Mouse (Mus musculus) neural tube, embryonic 15.5 days (tissue): ENCODE data around the gene Tpx2. TPM values are rescaled to one million over a fixed set of nuclear protein-coding genes. Genes with fewer than 3 reads are reported as not detected.

Source experiments
- ATAC-seq: fragments of 200-750 bp; cut with Nextera tagmentation; 2 replicates; pipeline ENCODE4 v1.8.0; 2017; ENCODE audit warnings: mild to moderate bottlenecking, moderate TSS enrichment, moderate library complexity; ENCODE audit not compliant: low FRiP score
- H3K27ac ChIP-seq: fragments of 300-500 bp; sonication (generic); replicated peaks from 2 replicates; pipeline ENCODE4 v1.5.1; 2015; ENCODE audit warnings: mild to moderate bottlenecking, inconsistent platforms
- H3K27me3 ChIP-seq: fragments of 300-500 bp; sonication (generic); replicated peaks from 2 replicates; pipeline ENCODE4 v1.6.1; 2015; ENCODE audit warnings: inconsistent platforms
- H3K36me3 ChIP-seq: fragments of 300-500 bp; sonication (generic); 2 replicates; pipeline ENCODE4 v1.6.1; 2015; ENCODE audit warnings: inconsistent platforms
- H3K4me1 ChIP-seq: fragments of 300-500 bp; sonication (generic); 2 replicates; pipeline ENCODE4 v1.6.1; 2015; ENCODE audit warnings: inconsistent platforms
- H3K4me2 ChIP-seq: fragments of 300-500 bp; sonication (generic); 2 replicates; pipeline ENCODE4 v1.6.1; 2015; ENCODE audit warnings: inconsistent platforms, mild to moderate bottlenecking, moderate library complexity
- H3K4me3 ChIP-seq: fragments of 300-500 bp; sonication (generic); replicated peaks from 2 replicates; pipeline ENCODE4 v1.5.1; 2015; ENCODE audit warnings: mild to moderate bottlenecking, inconsistent platforms
- H3K9ac ChIP-seq: fragments of 300-500 bp; sonication (generic); replicated peaks from 2 replicates; pipeline ENCODE4 v1.6.1; 2015; ENCODE audit warnings: mild to moderate bottlenecking, inconsistent platforms
- H3K9me3 ChIP-seq: fragments of 300-500 bp; sonication (generic); replicated peaks from 2 replicates; pipeline ENCODE4 v1.6.1; 2016; ENCODE audit warnings: inconsistent platforms
- WGBS: fragments of 180-500 bp; shearing (Covaris S2); methylation state at CpG from one replicate; pipeline ENCODE4 v1.1.7; 2015; ENCODE audit warnings: mixed read lengths; 5-methylcytosine and 5-hydroxymethylcytosine counted together
- microRNA-seq: library from miRNA; unstranded; fragments of <30 nt; microRNA quantifications from one replicate; pipeline ENCODE4, GENCODE M21; 2017
- polyA plus RNA-seq: library from polyadenylated mRNA; unstranded; fragments of >200 nt; fragmentation: Nextera tagmentation; extraction: Ambion mirVana; gene quantifications from 2 replicates; pipeline ENCODE4 v1.2.1, GENCODE M21; 2015

The Tpx2 gene
- polyA plus RNA-seq, 1 experiment from 2014 or later, result 11.1 TPM

GRCm38 (mm10) chr2:152941106-152941505 is 93.3 kb downstream of the Tpx2 start:
- Histone ChIP-seq H3K4me1 (peaks cover 15% of the 10 kb centered on the region), H3K36me3 (no peaks in the 10 kb centered on the region), H3K4me2 (no peak overlapping the region), H3K9ac (no peak overlapping the region), H3K9me3 (no peaks in the 10 kb centered on the region), H3K27me3 (peaks cover 57% of the 10 kb centered on the region), H3K4me3 (no peak overlapping the region), H3K27ac (no peak overlapping the region)
- ATAC-seq, result no peak
- WGBS, result 78% methylated on average over 6 of the region's 6 CpGs

DNA sequence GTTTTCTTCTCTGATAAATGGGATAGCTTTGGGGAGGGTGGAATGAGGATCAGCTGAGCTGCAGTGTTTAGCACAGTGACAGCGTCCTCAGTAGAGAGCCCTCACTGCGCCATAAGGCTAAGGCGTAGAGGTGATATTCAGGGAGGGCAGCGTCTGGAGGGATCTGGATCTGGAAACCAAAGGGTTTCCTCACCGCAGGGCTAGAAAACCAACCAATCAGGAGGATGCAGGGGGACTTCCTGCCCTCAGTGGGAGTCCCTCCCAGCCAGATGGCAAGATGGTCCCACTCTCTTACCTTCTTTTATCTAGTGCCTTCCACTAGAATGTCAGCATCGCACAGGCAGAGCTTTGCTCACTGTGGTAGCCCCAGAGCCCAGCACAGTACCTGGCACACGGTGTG is 94.0 kb downstream of the Tpx2 start:
- Histone ChIP-seq H3K4me1 (peaks cover 15% of the 10 kb centered on the region), H3K4me3 (no peak overlapping the region), H3K27me3 (peaks cover 60% of the 10 kb centered on the region), H3K4me2 (no peak overlapping the region), H3K36me3 (no peaks in the 10 kb centered on the region), H3K9ac (no peak overlapping the region), H3K27ac (no peak overlapping the region), H3K9me3 (no peaks in the 10 kb centered on the region)
- no peak for ATAC-seq
- WGBS, result 38% methylated on average over 7 of the region's 7 CpGs

GRCm38 (mm10) chr2:152942898-152943515 is 95.2 kb downstream of the Tpx2 start:
- peak overlapping the region; percentile 45 for H3K4me3 ChIP-seq
- peak overlapping the region; percentile 50 for H3K9ac ChIP-seq
- peaks cover 22% of the 10 kb centered on the region for H3K4me1 ChIP-seq
- H3K9me3 ChIP-seq, result no peaks in the 10 kb centered on the region
- no peak for ATAC-seq
- peak overlapping the region; percentile 98 for H3K4me2 ChIP-seq
- H3K36me3 ChIP-seq, result no peaks in the 10 kb centered on the region
- H3K27ac ChIP-seq, result no peak overlapping the region
- under 1% methylated on average over 59 of the region's 65 CpGs for WGBS
- H3K27me3 ChIP-seq, result peaks cover 60% of the 10 kb centered on the region

- peak overlapping the region; percentile 50 for H3K9ac ChIP-seq
- 0 out of 2 replicates have a peak, but pooled peaks have one; percentile 26 for ATAC-seq
Measured at GRCm38 (mm10) chr2:152943568-152943967, 95.8 kb downstream of the Tpx2 start.

DNA sequence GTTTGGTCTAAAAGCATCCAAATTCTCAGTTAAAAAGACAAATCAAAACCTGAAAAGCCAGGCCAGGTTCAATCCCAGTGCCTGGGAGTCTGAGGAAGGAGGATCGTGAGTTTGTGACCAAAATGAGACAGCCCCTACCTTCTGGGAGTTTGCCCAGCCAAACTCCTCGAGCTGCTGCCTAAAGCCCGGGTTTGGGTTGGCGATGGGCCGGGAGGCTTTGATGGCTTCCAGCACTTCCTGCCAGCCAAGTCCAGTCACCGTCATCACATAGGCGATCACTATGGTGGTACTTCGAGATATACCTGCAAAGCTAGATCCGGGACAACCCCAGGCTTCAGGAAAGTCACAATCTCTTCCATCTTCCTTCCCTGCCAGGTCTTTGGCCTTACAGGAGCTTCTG is 96.2 kb downstream of the Tpx2 start:
- peaks cover 64% of the 10 kb centered on the region for H3K27me3 ChIP-seq

More at GRCm38 (mm10) chr2:152943568-152943967, 95.8 kb downstream of the Tpx2 start:
- Histone ChIP-seq H3K27me3 (peaks cover 60% of the 10 kb centered on the region), H3K4me3 (peak overlapping the region; percentile 45), H3K27ac (no peak overlapping the region), H3K4me1 (peaks cover 22% of the 10 kb centered on the region), H3K9me3 (no peaks in the 10 kb centered on the region), H3K36me3 (peaks cover 2% of the 10 kb centered on the region; the same call in 1 of the 2 replicates), H3K4me2 (peak overlapping the region; percentile 98)
- WGBS, result 9% methylated on average over 8 of the region's 8 CpGs

More for the DNA sequence above, 96.2 kb downstream of the Tpx2 start:
- ATAC-seq, result no peak
- H3K36me3 ChIP-seq, result peaks cover 4% of the 10 kb centered on the region; the same call in 1 of the 2 replicates
- peaks cover 22% of the 10 kb centered on the region for H3K4me1 ChIP-seq
- H3K9me3 ChIP-seq, result no peaks in the 10 kb centered on the region
- no peak overlapping the region for H3K4me2 ChIP-seq
- WGBS, result 62% methylated on average over 9 of the region's 9 CpGs
- no peak overlapping the region for H3K9ac ChIP-seq
- no peak overlapping the region for H3K4me3 ChIP-seq
- no peak overlapping the region for H3K27ac ChIP-seq

Small RNA genes lying within 50 kb of the gene (microRNA-seq; reads per million reads assigned to microRNA genes)
- gene Mir5622, result not detected

Other genes with a start within 250 kb of the Tpx2 start
- gene Defb45, start 248.6 kb upstream of the Tpx2 start, polyA plus RNA-seq, result not detected in 2 replicates
- gene Defb36, start 243.6 kb upstream of the Tpx2 start, polyA plus RNA-seq, result not detected in 2 replicates
- not detected in 2 replicates for gene Defb25, start 224.9 kb upstream of the Tpx2 start, polyA plus RNA-seq
- 0.50 and 3.6 TPM in 2 replicates for gene Rem1, start 221.0 kb upstream of the Tpx2 start, polyA plus RNA-seq
- 152 and 155 TPM in 2 replicates for gene H13, start 178.5 kb upstream of the Tpx2 start, polyA plus RNA-seq
- gene Mcts2, start 160.9 kb upstream of the Tpx2 start, polyA plus RNA-seq, result 33.9 and 41.5 TPM in 2 replicates
- gene Id1, start 111.7 kb upstream of the Tpx2 start, polyA plus RNA-seq, result 57.5 and 59.1 TPM in 2 replicates
- 4.8 and 7.6 TPM in 2 replicates for gene Cox4i2, start 93.8 kb upstream of the Tpx2 start, polyA plus RNA-seq
- gene Bcl2l1, start 16.2 kb upstream of the Tpx2 start, polyA plus RNA-seq, result 119 and 125 TPM in 2 replicates
- gene Mylk2, start 63.4 kb downstream of the Tpx2 start, polyA plus RNA-seq, result 0.08 and 0.29 TPM in 2 replicates
- 4.0 and 4.3 TPM in 2 replicates for gene Foxs1, start 85.2 kb downstream of the Tpx2 start, polyA plus RNA-seq
- gene Dusp15, start 103.7 kb downstream of the Tpx2 start, polyA plus RNA-seq, result 10.5 and 13.5 TPM in 2 replicates
- gene Ttll9, start 114.5 kb downstream of the Tpx2 start, polyA plus RNA-seq, result 8.1 and 8.7 TPM in 2 replicates
- gene Pdrg1, start 167.5 kb downstream of the Tpx2 start, polyA plus RNA-seq, result 240 and 256 TPM in 2 replicates
- gene Xkr7, start 183.9 kb downstream of the Tpx2 start, polyA plus RNA-seq, result 1.7 and 2.0 TPM in 2 replicates
- 1.3 and 1.4 TPM in 2 replicates for gene Ccm2l, start 218.0 kb downstream of the Tpx2 start, polyA plus RNA-seq